17 mouse cellular contexts compared by ENCODE assay signal in the genomic region with DNA sequence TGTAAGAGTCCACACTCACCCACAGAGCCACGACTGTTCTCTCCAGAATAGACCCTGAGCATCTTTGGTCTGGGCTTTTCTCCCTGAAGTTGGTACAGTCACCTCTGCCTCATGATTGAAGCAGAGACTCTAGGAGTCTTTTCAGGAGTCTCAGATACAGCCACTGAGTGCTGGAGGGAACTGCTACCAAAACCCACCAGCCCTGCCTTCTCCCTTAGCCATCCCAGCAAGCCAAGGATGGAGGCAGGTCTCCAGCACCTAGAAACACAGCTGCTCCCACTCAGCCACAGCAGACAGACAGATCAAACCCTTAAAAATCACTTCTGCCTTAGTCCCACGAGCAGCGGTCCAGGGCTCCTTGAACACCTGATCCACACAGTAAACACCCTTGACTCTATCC.
"Had no signal": no experiment of that assay in that cellular context is flagged by ENCODE, and none has a peak within 500 bp of the region (broad histone marks: within the 10 kb centered on the region; RNA-seq: fewer than 3 reads in every experiment).

No protein-coding gene starts in this region.

- H3K4me1 ChIP-seq: neural tube, embryonic 12.5 days; stomach, embryonic 15.5 days had no signal

- H3K27ac ChIP-seq: neural tube, embryonic 12.5 days; neural tube, embryonic 13.5 days; neural tube, embryonic 15.5 days; stomach, embryonic 15.5 days; stomach, postnatal 0 days had no signal

- H3K9me3 ChIP-seq: neural tube, embryonic 12.5 days; neural tube, embryonic 13.5 days; neural tube, embryonic 15.5 days; stomach, embryonic 15.5 days had no signal

- H3K27me3 ChIP-seq: neural tube, embryonic 12.5 days; neural tube, embryonic 13.5 days; neural tube, embryonic 15.5 days; stomach, embryonic 15.5 days had no signal

- H3K4me2 ChIP-seq: neural tube, embryonic 12.5 days; neural tube, embryonic 13.5 days; neural tube, embryonic 15.5 days; stomach, embryonic 15.5 days had no signal

- DNase-seq: retina, postnatal 1 day; right cerebral cortex, adult 18-20 months; right cerebral cortex, postnatal 14 days; right cerebral cortex, postnatal 25 days; right cerebral cortex, postnatal 4 days; spleen, adult 18-20 months; thymus, adult 18-20 months; thymus, adult 2 months; thymus, postnatal 14 days; thymus, postnatal 25 days; thymus, postnatal 36 days; thymus, postnatal 4 days had no signal

- H3K4me3 ChIP-seq: neural tube, embryonic 12.5 days; neural tube, embryonic 13.5 days; neural tube, embryonic 15.5 days; stomach, embryonic 15.5 days had no signal

- H3K36me3 ChIP-seq: neural tube, embryonic 12.5 days; neural tube, embryonic 13.5 days; neural tube, embryonic 15.5 days; stomach, embryonic 15.5 days had no signal

- H3K9ac ChIP-seq: neural tube, embryonic 12.5 days; neural tube, embryonic 13.5 days; neural tube, embryonic 15.5 days; stomach, embryonic 15.5 days had no signal
